Mouse (Mus musculus) stomach, postnatal 0 days (tissue): ENCODE data around the gene Cd24a.
A peak's percentile ranks its signal among the peaks of the same experiment; 100 is the strongest.

Source experiments
- CTCF ChIP-seq: IDR thresholded peaks from 2 replicates; pipeline ENCODE4 v1.5.1; 2016; ENCODE audit warnings: antibody characterized with exemption, low read depth, mild to moderate bottlenecking, moderate library complexity
- EP300 ChIP-seq: optimal IDR thresholded peaks from 2 replicates; pipeline ENCODE3; 2016; ENCODE audit warnings: antibody characterized with exemption

- TF ChIP-seq CTCF (peak; percentile 33), EP300 (no peak)
These were observed 636 bp upstream of the Cd24a start for GRCm38 (mm10) chr10:43577299-43577996.
